Mouse (Mus musculus): ENCODE results near the gene Zfp764.

DNA sequence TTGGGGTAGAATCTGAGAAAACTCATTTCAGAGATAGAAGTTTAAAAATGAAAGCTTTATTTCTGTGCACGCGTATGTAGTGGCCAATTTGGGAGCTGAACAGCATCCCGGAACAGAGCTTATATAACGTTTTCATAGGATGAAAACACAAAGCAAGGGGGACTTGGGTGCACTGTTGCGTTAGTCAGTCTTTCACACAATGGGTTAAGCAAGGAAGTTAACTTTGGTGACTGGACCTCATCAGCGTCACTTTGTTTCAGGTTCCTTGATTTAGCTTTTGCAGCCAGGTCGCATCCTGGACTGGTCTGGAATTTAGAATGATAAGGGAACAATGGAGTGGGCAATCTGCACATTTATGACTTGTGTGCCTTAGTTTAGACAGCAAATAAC, 12.7 kb downstream of the Zfp764 start:
- TF ChIP-seq MAFK (IDR thresholded peaks at IDR 0.05; ENCODE audit: insufficient read depth, low read depth, low read length) = no peak
- no peak for TF ChIP-seq ZC3H11A (IDR thresholded peaks at IDR 0.05; ENCODE audit: borderline replicate concordance, low read depth, low read length)
- TF ChIP-seq ZNF384 (IDR thresholded peaks at IDR 0.05; ENCODE audit: low read depth, low read length) = no peak
- TF ChIP-seq HCFC1 (IDR thresholded peaks at IDR 0.05; ENCODE audit: borderline replicate concordance, insufficient read depth, low read length) = no peak
